Mouse (Mus musculus) liver, embryonic 11.5 days (tissue): ENCODE results near the gene Gtpbp8. TPM values are rescaled to one million over a fixed set of nuclear protein-coding genes. Genes with fewer than 3 reads are reported as not detected.

Experiments used
- ATAC-seq: fragments of 200-750 bp; cut with Nextera tagmentation; replicated peaks from 2 replicates; pipeline ENCODE4 v1.8.0; 2017; ENCODE audit warnings: moderate number of reproducible peaks, mild to moderate bottlenecking, moderate TSS enrichment, moderate library complexity; ENCODE audit not compliant: low FRiP score
- DNase-seq: peaks from one replicate; pipeline ENCODE4 v3.0.0-alpha.2; 2017; ENCODE audit warnings: low spot score
- H3K27ac ChIP-seq: fragments of 300-500 bp; sonication (generic); 2 replicates; pipeline ENCODE4 v1.5.1; 2014; ENCODE audit warnings: mild to moderate bottlenecking, low read depth, low read length, control low read depth
- H3K27me3 ChIP-seq: fragments of 300-500 bp; sonication (generic); replicated peaks from 2 replicates; pipeline ENCODE4 v1.6.1; 2014; ENCODE audit warnings: low read length, mixed read lengths; ENCODE audit not compliant: control insufficient read depth, insufficient read depth
- H3K36me3 ChIP-seq: fragments of 300-500 bp; sonication (generic); 2 replicates; pipeline ENCODE4 v1.6.1; 2014; ENCODE audit warnings: mild to moderate bottlenecking, low read length, moderate library complexity, mixed read lengths; ENCODE audit not compliant: control insufficient read depth, insufficient read depth
- H3K4me1 ChIP-seq: fragments of 300-500 bp; sonication (generic); replicated peaks from 2 replicates; pipeline ENCODE4 v1.6.1; 2014; ENCODE audit warnings: low read length, mixed read lengths; ENCODE audit not compliant: control insufficient read depth, insufficient read depth
- H3K4me2 ChIP-seq: fragments of 300-500 bp; sonication (generic); 2 replicates; pipeline ENCODE4 v1.6.1; 2014; ENCODE audit warnings: mild to moderate bottlenecking, control low read depth, moderate library complexity
- H3K4me3 ChIP-seq: fragments of 300-500 bp; sonication (generic); 2 replicates; pipeline ENCODE4 v1.5.1; 2014; ENCODE audit warnings: low read depth, low read length, control low read depth
- H3K9ac ChIP-seq: fragments of 300-500 bp; sonication (generic); 2 replicates; pipeline ENCODE4 v1.6.1; 2014; ENCODE audit warnings: low read depth, low read length, control low read depth
- H3K9me3 ChIP-seq: fragments of 300-500 bp; sonication (generic); 2 replicates; pipeline ENCODE4 v1.6.1; 2016; ENCODE audit warnings: low read length, inconsistent platforms, mixed read lengths; ENCODE audit not compliant: control insufficient read depth
- WGBS: fragments of 180-500 bp; shearing (Covaris S2); extraction: QIAGEN DNeasy Blood & Tissue Kit; methylation state at CpG from one replicate; pipeline ENCODE4 v1.1.7; 2014; 5-methylcytosine and 5-hydroxymethylcytosine counted together
- polyA plus RNA-seq: library from polyadenylated mRNA; unstranded; fragments of >200 nt; fragmentation: Nextera tagmentation; extraction: Ambion mirVana; gene quantifications from 2 replicates; pipeline ENCODE4 v1.2.1, GENCODE M21; 2014

Gtpbp8 gene
- polyA plus RNA-seq, 1 experiment from 2014 or later = 30.3 TPM

GRCm38 (mm10) chr16:44722666-44723065 lies 23.5 kb downstream of the Gtpbp8 start:
- WGBS = 83% methylated on average over 2 of the region's 2 CpGs
- no peak overlapping the region for H3K4me2 ChIP-seq
- no peak overlapping the region for H3K27ac ChIP-seq
- H3K27me3 ChIP-seq = no peaks in the 10 kb centered on the region
- ATAC-seq = no peak
- no peak overlapping the region for H3K9ac ChIP-seq
- H3K4me1 ChIP-seq = peaks cover 21% of the 10 kb centered on the region
- DNase-seq = no peak
- no peaks in the 10 kb centered on the region for H3K9me3 ChIP-seq
- H3K4me3 ChIP-seq = no peak overlapping the region
- H3K36me3 ChIP-seq = peaks cover 5% of the 10 kb centered on the region; the same call in 1 of the 2 replicates

- no peak for DNase-seq
- H3K27ac ChIP-seq = no peak overlapping the region
- H3K36me3 ChIP-seq = peaks cover 3% of the 10 kb centered on the region; the same call in 1 of the 2 replicates
- H3K9ac ChIP-seq = no peak overlapping the region
- H3K4me1 ChIP-seq = peaks cover 9% of the 10 kb centered on the region; the same call in 1 of the 2 replicates
- H3K9me3 ChIP-seq = no peaks in the 10 kb centered on the region
- no peak overlapping the region for H3K4me2 ChIP-seq
- no peak overlapping the region for H3K4me3 ChIP-seq
- H3K27me3 ChIP-seq = no peaks in the 10 kb centered on the region
- ATAC-seq = no peak
- 82% methylated on average over 3 of the region's 3 CpGs for WGBS
These were observed 25.6 kb downstream of the Gtpbp8 start for GRCm38 (mm10) chr16:44720518-44720917.

- no peak overlapping the region for H3K4me2 ChIP-seq
- no peak overlapping the region for H3K9ac ChIP-seq
- peaks cover 3% of the 10 kb centered on the region; the same call in 1 of the 2 replicates for H3K36me3 ChIP-seq
- no peaks in the 10 kb centered on the region for H3K9me3 ChIP-seq
- no peaks in the 10 kb centered on the region for H3K27me3 ChIP-seq
- H3K4me1 ChIP-seq = peaks cover 6% of the 10 kb centered on the region; the same call in 1 of the 2 replicates
- H3K4me3 ChIP-seq = no peak overlapping the region
- no peak overlapping the region for H3K27ac ChIP-seq
- no peak for DNase-seq
- WGBS = 77% methylated on average over 7 of the region's 7 CpGs
- no peak for ATAC-seq
These were observed 26.8 kb downstream of the Gtpbp8 start for GRCm38 (mm10) chr16:44719349-44719748.

GRCm38 (mm10) chr16:44717838-44718237 lies 28.3 kb downstream of the Gtpbp8 start:
- WGBS = 72% methylated on average over 2 of the region's 2 CpGs
- Histone ChIP-seq H3K9ac (no peak overlapping the region), H3K36me3 (peaks cover 3% of the 10 kb centered on the region; the same call in 1 of the 2 replicates), H3K27me3 (no peaks in the 10 kb centered on the region), H3K27ac (no peak overlapping the region), H3K9me3 (no peaks in the 10 kb centered on the region), H3K4me2 (no peak overlapping the region), H3K4me1 (peaks cover 2% of the 10 kb centered on the region; the same call in 1 of the 2 replicates), H3K4me3 (no peak overlapping the region)
- DNase-seq (no peak), ATAC-seq (no peak)

- no peaks in the 10 kb centered on the region for H3K9me3 ChIP-seq
- no peak; the same call in 1 of the 2 replicates for ATAC-seq
- peaks cover 3% of the 10 kb centered on the region; the same call in 1 of the 2 replicates for H3K36me3 ChIP-seq
- H3K4me3 ChIP-seq = no peak overlapping the region
- no peak overlapping the region for H3K9ac ChIP-seq
- no peaks in the 10 kb centered on the region for H3K27me3 ChIP-seq
- H3K27ac ChIP-seq = no peak overlapping the region
- H3K4me2 ChIP-seq = no peak overlapping the region
- WGBS = 63% methylated on average over 2 of the region's 2 CpGs
- no peaks in the 10 kb centered on the region for H3K4me1 ChIP-seq
- DNase-seq = no peak
These were observed 29.0 kb downstream of the Gtpbp8 start for GRCm38 (mm10) chr16:44717141-44717634.

GRCm38 (mm10) chr16:44716305-44717140 lies 29.6 kb downstream of the Gtpbp8 start:
- Histone ChIP-seq H3K4me2 (no peak overlapping the region), H3K9me3 (no peaks in the 10 kb centered on the region), H3K27ac (no peak overlapping the region), H3K27me3 (no peaks in the 10 kb centered on the region), H3K36me3 (peaks cover 3% of the 10 kb centered on the region; the same call in 1 of the 2 replicates), H3K9ac (no peak overlapping the region), H3K4me1 (no peaks in the 10 kb centered on the region), H3K4me3 (no peak overlapping the region)
- DNase-seq = no peak
- WGBS = 48% methylated on average over 10 of the region's 10 CpGs
- ATAC-seq = no peak

- WGBS = 60% methylated on average over 4 of the region's 4 CpGs
- Histone ChIP-seq H3K9ac (no peak overlapping the region), H3K4me1 (no peaks in the 10 kb centered on the region)
These were observed 42.7 kb downstream of the Gtpbp8 start for GRCm38 (mm10) chr16:44703458-44703857.

GRCm38 (mm10) chr16:44702272-44702671 lies 43.9 kb downstream of the Gtpbp8 start:
- 41% methylated on average over 5 of the region's 5 CpGs for WGBS
- H3K4me3 ChIP-seq = no peak overlapping the region
- H3K27me3 ChIP-seq = no peaks in the 10 kb centered on the region
- no peak for DNase-seq
- H3K4me1 ChIP-seq = no peaks in the 10 kb centered on the region
- no peak overlapping the region for H3K27ac ChIP-seq
- H3K4me2 ChIP-seq = no peak overlapping the region
- no peak overlapping the region for H3K9ac ChIP-seq
- ATAC-seq = no peak
- no peaks in the 10 kb centered on the region for H3K9me3 ChIP-seq
- no peaks in the 10 kb centered on the region for H3K36me3 ChIP-seq

More at GRCm38 (mm10) chr16:44703458-44703857, 42.7 kb downstream of the Gtpbp8 start:
- H3K27ac ChIP-seq = no peak overlapping the region
- DNase-seq = no peak
- H3K4me2 ChIP-seq = no peak overlapping the region
- H3K36me3 ChIP-seq = no peaks in the 10 kb centered on the region
- H3K4me3 ChIP-seq = no peak overlapping the region
- no peaks in the 10 kb centered on the region for H3K27me3 ChIP-seq
- no peak for ATAC-seq
- no peaks in the 10 kb centered on the region for H3K9me3 ChIP-seq
